Mouse (Mus musculus) intestine, embryonic 14.5 days (tissue): ENCODE data around the gene Itln1. TPM values are rescaled to one million over a fixed set of nuclear protein-coding genes. Genes with fewer than 3 reads are reported as not detected.
"Not testable (repeated sequence)": the region's sequence is repeated elsewhere in the genome, so short reads cannot be mapped to it uniquely, and the experiment has no call there.

ENCODE experiments used
- ATAC-seq: fragments of 200-750 bp; cut with Nextera tagmentation; replicated peaks from 2 replicates; pipeline ENCODE4 v1.8.0; 2017; ENCODE audit warnings: low read depth, moderate number of reproducible peaks, moderate TSS enrichment, moderate library complexity; ENCODE audit not compliant: low FRiP score, low TSS enrichment
- DNase-seq: peaks from one replicate; pipeline ENCODE4 v3.0.0-alpha.2; 2018; ENCODE audit warnings: low spot score
- H3K27ac ChIP-seq: fragments of 300-500 bp; sonication (generic); 2 replicates; pipeline ENCODE4 v1.5.1; 2014; ENCODE audit warnings: low read depth, mild to moderate bottlenecking, control low read depth
- H3K27me3 ChIP-seq: fragments of 300-500 bp; sonication (generic); replicated peaks from 2 replicates; pipeline ENCODE4 v1.6.1; 2014; ENCODE audit warnings: low read length, control low read depth; ENCODE audit not compliant: control insufficient read depth, insufficient read depth
- H3K36me3 ChIP-seq: fragments of 300-500 bp; sonication (generic); 2 replicates; pipeline ENCODE4 v1.6.1; 2014; ENCODE audit warnings: low read length, control low read depth; ENCODE audit not compliant: control insufficient read depth, insufficient read depth
- H3K4me1 ChIP-seq: fragments of 300-500 bp; sonication (generic); replicated peaks from 2 replicates; pipeline ENCODE4 v1.6.1; 2014; ENCODE audit warnings: low read length, control low read depth, mixed read lengths; ENCODE audit not compliant: control insufficient read depth, insufficient read depth
- H3K4me2 ChIP-seq: fragments of 300-500 bp; sonication (generic); 2 replicates; pipeline ENCODE4 v1.6.1; 2014; ENCODE audit warnings: low read length
- H3K4me3 ChIP-seq: fragments of 300-500 bp; sonication (generic); 2 replicates; pipeline ENCODE4 v1.5.1; 2014; ENCODE audit warnings: low read depth, low read length, control low read depth, mixed read lengths
- H3K9ac ChIP-seq: fragments of 300-500 bp; sonication (generic); 2 replicates; pipeline ENCODE4 v1.6.1; 2014; ENCODE audit warnings: mild to moderate bottlenecking, low read length
- H3K9me3 ChIP-seq: fragments of 300-500 bp; sonication (generic); 2 replicates; pipeline ENCODE4 v1.6.1; 2016; ENCODE audit warnings: low read length, control low read depth; ENCODE audit not compliant: control insufficient read depth
- WGBS: fragments of 180-500 bp; shearing (Covaris S2); extraction: QIAGEN DNeasy Blood & Tissue Kit; methylation state at CpG from one replicate; pipeline ENCODE4 v1.1.7; 2014; 5-methylcytosine and 5-hydroxymethylcytosine counted together
- polyA plus RNA-seq: library from polyadenylated mRNA; unstranded; fragments of >200 nt; fragmentation: Nextera tagmentation; extraction: Ambion mirVana; gene quantifications from 2 replicates; pipeline ENCODE4 v1.2.1, GENCODE M21; 2014

The Itln1 gene
- polyA plus RNA-seq, 1 experiment from 2014 or later: not detected

GRCm38 (mm10) chr1:171477758-171478545 lies 57.1 kb downstream of the Itln1 start:
- Histone ChIP-seq H3K9me3 (peaks cover 6% of the 10 kb centered on the region), H3K27ac (peak overlapping the region; percentile 69), H3K27me3 (no peaks in the 10 kb centered on the region), H3K36me3 (no peaks in the 10 kb centered on the region), H3K4me1 (no peaks in the 10 kb centered on the region), H3K4me3 (peak overlapping the region; percentile 25), H3K9ac (peak overlapping the region; percentile 25; the same call in 1 of the 2 replicates), H3K4me2 (peak overlapping the region; percentile 41)
- DNase-seq: peak; percentile 80
- peak; percentile 92 for ATAC-seq
- 45% methylated on average over 27 of the region's 27 CpGs for WGBS

- Histone ChIP-seq H3K27ac (no peak overlapping the region), H3K4me1 (no peaks in the 10 kb centered on the region)
- ATAC-seq: no peak
These were observed 58.0 kb downstream of the Itln1 start for GRCm38 (mm10) chr1:171477123-171477522.

GRCm38 (mm10) chr1:171473920-171474640 lies 61.0 kb downstream of the Itln1 start:
- Histone ChIP-seq H3K4me1 (no peaks in the 10 kb centered on the region; the same call in 1 of the 2 replicates), H3K36me3 (no peaks in the 10 kb centered on the region), H3K27me3 (no peaks in the 10 kb centered on the region), H3K4me3 (no peak overlapping the region), H3K9ac (no peak overlapping the region), H3K27ac (no peak overlapping the region), H3K9me3 (no peaks in the 10 kb centered on the region), H3K4me2 (no peak overlapping the region)
- DNase-seq (no peak), ATAC-seq (no peak)
- 67% methylated on average over 9 of the region's 9 CpGs for WGBS

More at GRCm38 (mm10) chr1:171477123-171477522, 58.0 kb downstream of the Itln1 start:
- 60% methylated on average over 8 of the region's 8 CpGs for WGBS
- Histone ChIP-seq H3K27me3 (no peaks in the 10 kb centered on the region), H3K9ac (no peak overlapping the region), H3K36me3 (no peaks in the 10 kb centered on the region), H3K9me3 (peaks cover 3% of the 10 kb centered on the region; the same call in 1 of the 2 replicates), H3K4me2 (no peak overlapping the region), H3K4me3 (no peak overlapping the region)
- DNase-seq: no peak

GRCm38 (mm10) chr1:171473506-171473905 lies 61.6 kb downstream of the Itln1 start:
- Histone ChIP-seq H3K27ac (no peak overlapping the region), H3K27me3 (no peaks in the 10 kb centered on the region), H3K36me3 (no peaks in the 10 kb centered on the region), H3K4me3 (no peak overlapping the region), H3K4me2 (no peak overlapping the region), H3K9ac (no peak overlapping the region), H3K4me1 (no peaks in the 10 kb centered on the region; the same call in 1 of the 2 replicates), H3K9me3 (no peaks in the 10 kb centered on the region)
- 47% methylated on average over 4 of the region's 4 CpGs for WGBS
- ATAC-seq (no peak), DNase-seq (no peak)

- not testable (repeated sequence) for H3K4me1 ChIP-seq, H3K27ac ChIP-seq, H3K9me3 ChIP-seq, ATAC-seq, DNase-seq, H3K36me3 ChIP-seq, H3K9ac ChIP-seq, H3K27me3 ChIP-seq, H3K4me3 ChIP-seq, H3K4me2 ChIP-seq
- WGBS: 90% methylated on average over 8 of the region's 8 CpGs
These were observed 63.2 kb downstream of the Itln1 start for GRCm38 (mm10) chr1:171471941-171472340.

GRCm38 (mm10) chr1:171471452-171471851 lies 63.6 kb downstream of the Itln1 start:
- Histone ChIP-seq H3K36me3 (no peaks in the 10 kb centered on the region), H3K4me2 (no peak overlapping the region), H3K4me3 (no peak overlapping the region), H3K4me1 (no peaks in the 10 kb centered on the region; the same call in 1 of the 2 replicates), H3K27me3 (no peaks in the 10 kb centered on the region), H3K9me3 (no peaks in the 10 kb centered on the region), H3K9ac (no peak overlapping the region), H3K27ac (no peak overlapping the region)
- ATAC-seq (no peak), DNase-seq (no peak)
- WGBS: 65% methylated on average over 1 of the region's 1 CpGs

- no peaks in the 10 kb centered on the region; the same call in 1 of the 2 replicates for H3K4me1 ChIP-seq
- H3K4me2 ChIP-seq: no peak overlapping the region
- ATAC-seq (no peak), DNase-seq (no peak)
- no peak overlapping the region for H3K9ac ChIP-seq
- no peak overlapping the region for H3K27ac ChIP-seq
- H3K27me3 ChIP-seq: no peaks in the 10 kb centered on the region
- H3K4me3 ChIP-seq: no peak overlapping the region
- no peaks in the 10 kb centered on the region for H3K36me3 ChIP-seq
- H3K9me3 ChIP-seq: no peaks in the 10 kb centered on the region
- 84% methylated on average over 5 of the region's 5 CpGs for WGBS
These were observed 64.2 kb downstream of the Itln1 start for GRCm38 (mm10) chr1:171470896-171471295.

GRCm38 (mm10) chr1:171470371-171470871 lies 64.7 kb downstream of the Itln1 start:
- 31% methylated on average over 7 of the region's 7 CpGs for WGBS
- Histone ChIP-seq H3K4me2 (no peak overlapping the region), H3K27ac (no peak overlapping the region), H3K9ac (no peak overlapping the region), H3K27me3 (no peaks in the 10 kb centered on the region), H3K9me3 (no peaks in the 10 kb centered on the region), H3K36me3 (no peaks in the 10 kb centered on the region), H3K4me3 (no peak overlapping the region), H3K4me1 (no peaks in the 10 kb centered on the region; the same call in 1 of the 2 replicates)
- DNase-seq (peak; percentile 85), ATAC-seq (no peak)
